Mouse (Mus musculus) limb, embryonic 10.5 days (tissue): ENCODE measurements at regions not wholly inside any gene's neighbourhood (a gene's known extent, or its start where the extent isn't known, plus 50 kb on each side); places are given as distances from the start of the nearest gene placed in this dataset.
"Not testable (repeated sequence)": the region's sequence is repeated elsewhere in the genome, so short reads cannot be mapped to it uniquely, and the experiment has no call there.

Experiments used
- DNase-seq: peaks from one replicate; pipeline ENCODE4 v3.0.0-alpha.2; 2017; ENCODE audit warnings: low spot score
- H3K27ac ChIP-seq: fragments of 300-500 bp; sonication (generic); 2 replicates; pipeline ENCODE4 v1.5.1; 2016; ENCODE audit warnings: mild to moderate bottlenecking
- H3K27me3 ChIP-seq: fragments of 300-500 bp; sonication (generic); 2 replicates; pipeline ENCODE4 v1.6.1; 2016; ENCODE audit warnings: low read depth, mild to moderate bottlenecking; ENCODE audit not compliant: poor library complexity, severe bottlenecking
- H3K36me3 ChIP-seq: fragments of 300-500 bp; sonication (generic); 2 replicates; pipeline ENCODE4 v1.6.1; 2016; ENCODE audit warnings: mild to moderate bottlenecking, moderate library complexity
- H3K4me1 ChIP-seq: fragments of 300-500 bp; sonication (generic); 2 replicates; pipeline ENCODE4 v1.6.1; 2016
- H3K4me3 ChIP-seq: fragments of 300-500 bp; sonication (generic); 2 replicates; pipeline ENCODE4 v1.5.1; 2016; ENCODE audit warnings: mild to moderate bottlenecking, moderate library complexity
- H3K9me3 ChIP-seq: fragments of 300-500 bp; sonication (generic); replicated peaks from 2 replicates; pipeline ENCODE4 v1.6.1; 2016; ENCODE audit warnings: mild to moderate bottlenecking
- WGBS: fragments of 180-500 bp; shearing (Covaris S2); methylation state at CpG from one replicate; pipeline ENCODE4 v1.1.7; 2016; 5-methylcytosine and 5-hydroxymethylcytosine counted together

GRCm38 (mm10) chr13:12863542-12863941 is 63.7 kb upstream of the Prl2c3 start:
- 90% methylated on average over 7 of the region's 7 CpGs for WGBS
- H3K4me1 ChIP-seq, H3K27me3 ChIP-seq, H3K36me3 ChIP-seq, H3K27ac ChIP-seq, H3K4me3 ChIP-seq, DNase-seq: not testable (repeated sequence)
- H3K9me3 ChIP-seq = peaks cover 33% of the 10 kb centered on the region

GRCm38 (mm10) chr13:12860954-12861353 is 61.1 kb upstream of the Prl2c3 start:
- not testable (repeated sequence) for H3K36me3 ChIP-seq, H3K27me3 ChIP-seq, DNase-seq, H3K27ac ChIP-seq, H3K4me3 ChIP-seq, H3K4me1 ChIP-seq
- H3K9me3 ChIP-seq = peaks cover 39% of the 10 kb centered on the region
- 97% methylated on average over 16 of the region's 17 CpGs for WGBS

DNA sequence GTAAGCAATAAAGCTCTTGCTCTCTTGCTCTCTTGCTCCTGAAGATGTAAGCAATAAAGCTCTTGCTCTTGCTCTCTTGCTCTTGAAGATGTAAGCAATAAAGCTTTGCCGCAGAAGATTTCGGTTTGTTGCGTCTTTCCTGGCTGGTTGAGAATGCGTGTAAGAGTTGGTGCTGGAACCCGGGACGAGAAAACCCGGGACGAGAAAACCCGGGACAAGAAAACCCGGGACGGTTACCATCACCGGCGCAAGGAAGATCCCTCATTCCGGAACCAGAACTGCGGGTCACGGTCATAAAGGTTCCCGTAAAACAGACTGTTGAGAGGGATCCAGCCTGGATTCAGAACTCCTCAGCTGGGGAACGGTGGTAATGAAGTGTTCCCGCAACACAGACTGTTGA is 60.1 kb upstream of the Prl2c3 start:
- not testable (repeated sequence) for H3K27me3 ChIP-seq, DNase-seq, H3K27ac ChIP-seq, H3K4me3 ChIP-seq, H3K36me3 ChIP-seq, H3K4me1 ChIP-seq
- peaks cover 33% of the 10 kb centered on the region for H3K9me3 ChIP-seq
- 96% methylated on average over 19 of the region's 19 CpGs for WGBS
